Mouse (Mus musculus): ENCODE data around the gene Bst2.
A peak's percentile ranks its signal among the peaks of the same experiment; 100 is the strongest.

- TF ChIP-seq POLR2A (IDR thresholded peaks at IDR 0.05; ENCODE audit: borderline replicate concordance, extremely low read depth, insufficient read depth, insufficient read length, poor library complexity, severe bottlenecking) (no peak), CTCF (IDR thresholded peaks at IDR 0.05; ENCODE audit: borderline replicate concordance, extremely low read depth, insufficient read depth, insufficient read length) (peak; percentile 74)
Measured at GRCm38 (mm10) chr8:71586891-71587290, 49.6 kb upstream of the Bst2 start.

All from brain, embryonic 14.5 days (tissue).